Mouse (Mus musculus) megakaryocyte, embryonic 14.5 days (primary cell): Measurements from ENCODE around the gene Madcam1. TPM values are rescaled to one million over a fixed set of nuclear protein-coding genes. Genes with fewer than 3 reads are reported as not detected.

Experiments used
- H3K27me3 ChIP-seq: replicated peaks from 2 replicates; pipeline ENCODE3; 2012; ENCODE audit warnings: inconsistent platforms
- H3K36me3 ChIP-seq: replicated peaks from 2 replicates; pipeline ENCODE3; 2012; ENCODE audit warnings: low read length, inconsistent platforms, mixed read lengths
- H3K4me1 ChIP-seq: 2 replicates; pipeline ENCODE4 v1.6.1; 2012; ENCODE audit warnings: inconsistent platforms
- H3K4me3 ChIP-seq: replicated peaks from 2 replicates; pipeline ENCODE3; 2012; ENCODE audit warnings: moderate library complexity, mild to moderate bottlenecking, inconsistent platforms
- H3K9me3 ChIP-seq: 2 replicates; pipeline ENCODE4 v1.6.1; 2012; ENCODE audit warnings: inconsistent platforms
- FLI1 ChIP-seq: IDR thresholded peaks from 2 replicates; pipeline ENCODE4 v1.6.1; 2012; ENCODE audit warnings: low read length, inconsistent platforms, mixed read lengths
- GATA1 ChIP-seq: IDR thresholded peaks from 3 replicates; pipeline ENCODE4 v1.6.1; 2012; ENCODE audit warnings: mixed read lengths, low read length, inconsistent platforms, borderline replicate concordance
- polyA plus RNA-seq: library from polyadenylated mRNA; stranded (reverse); fragments of >175 nt; gene quantifications from 2 replicates; pipeline ENCODE4 v1.2.3, GENCODE M21; 2012; ENCODE audit warnings: low replicate concordance; ENCODE audit not compliant: insufficient read depth

Madcam1 gene
- polyA plus RNA-seq, 1 experiment = 0.78 TPM

GRCm38 (mm10) chr10:79707162-79707561 lies 42.8 kb downstream of the Madcam1 start:
- no peak for TF ChIP-seq GATA1
- TF ChIP-seq FLI1 = no peak

GRCm38 (mm10) chr10:79707759-79708158 lies 43.4 kb downstream of the Madcam1 start:
- Histone ChIP-seq H3K27me3 (no peaks in the 10 kb centered on the region), H3K4me3 (peak overlapping the region; percentile 98), H3K36me3 (peaks cover 63% of the 10 kb centered on the region), H3K4me1 (peaks cover 85% of the 10 kb centered on the region), H3K9me3 (no peaks in the 10 kb centered on the region)
- TF ChIP-seq GATA1 (no peak), FLI1 (no peak)

More at GRCm38 (mm10) chr10:79707162-79707561, 42.8 kb downstream of the Madcam1 start:
- Histone ChIP-seq H3K9me3 (no peaks in the 10 kb centered on the region), H3K27me3 (no peaks in the 10 kb centered on the region), H3K36me3 (peaks cover 62% of the 10 kb centered on the region), H3K4me1 (peaks cover 79% of the 10 kb centered on the region), H3K4me3 (peak overlapping the region; percentile 98)

- Histone ChIP-seq H3K9me3 (no peaks in the 10 kb centered on the region), H3K4me1 (peaks cover 91% of the 10 kb centered on the region), H3K4me3 (peak overlapping the region; percentile 69), H3K27me3 (no peaks in the 10 kb centered on the region), H3K36me3 (peaks cover 63% of the 10 kb centered on the region)
- TF ChIP-seq FLI1 (no peak), GATA1 (no peak)
Observed at GRCm38 (mm10) chr10:79708668-79709067, 44.3 kb downstream of the Madcam1 start.

- peaks cover 91% of the 10 kb centered on the region for H3K4me1 ChIP-seq
- TF ChIP-seq GATA1 (no peak), FLI1 (no peak)
- no peaks in the 10 kb centered on the region for H3K9me3 ChIP-seq
- peak overlapping the region; percentile 69 for H3K4me3 ChIP-seq
- H3K36me3 ChIP-seq = peaks cover 63% of the 10 kb centered on the region
- peaks cover 3% of the 10 kb centered on the region for H3K27me3 ChIP-seq
Observed at GRCm38 (mm10) chr10:79709307-79709706, 44.9 kb downstream of the Madcam1 start.

GRCm38 (mm10) chr10:79712029-79712428 lies 47.7 kb downstream of the Madcam1 start:
- no peaks in the 10 kb centered on the region for H3K9me3 ChIP-seq
- peaks cover 52% of the 10 kb centered on the region for H3K36me3 ChIP-seq
- no peak overlapping the region for H3K4me3 ChIP-seq
- no peak for TF ChIP-seq FLI1
- no peak for TF ChIP-seq GATA1
- H3K27me3 ChIP-seq = peaks cover 29% of the 10 kb centered on the region
- peaks cover 78% of the 10 kb centered on the region for H3K4me1 ChIP-seq

- H3K4me3 ChIP-seq = no peak overlapping the region
- H3K9me3 ChIP-seq = no peaks in the 10 kb centered on the region
- H3K36me3 ChIP-seq = peaks cover 46% of the 10 kb centered on the region
- peaks cover 78% of the 10 kb centered on the region for H3K4me1 ChIP-seq
- TF ChIP-seq GATA1 (no peak), FLI1 (no peak)
- H3K27me3 ChIP-seq = peaks cover 35% of the 10 kb centered on the region
Observed at GRCm38 (mm10) chr10:79712499-79713126, 48.3 kb downstream of the Madcam1 start.

GRCm38 (mm10) chr10:79713163-79713562 lies 48.8 kb downstream of the Madcam1 start:
- TF ChIP-seq GATA1 = no peak
- no peak for TF ChIP-seq FLI1
- Histone ChIP-seq H3K27me3 (peaks cover 40% of the 10 kb centered on the region), H3K4me1 (peaks cover 77% of the 10 kb centered on the region), H3K9me3 (0 out of 2 replicates have a peak, but pooled peaks cover under 1% of the 10 kb centered on the region), H3K36me3 (peaks cover 41% of the 10 kb centered on the region), H3K4me3 (no peak overlapping the region)

GRCm38 (mm10) chr10:79714996-79715395 lies 50.6 kb downstream of the Madcam1 start:
- Histone ChIP-seq H3K27me3 (peaks cover 58% of the 10 kb centered on the region), H3K36me3 (peaks cover 22% of the 10 kb centered on the region), H3K4me1 (peaks cover 58% of the 10 kb centered on the region), H3K9me3 (0 out of 2 replicates have a peak, but pooled peaks cover 3% of the 10 kb centered on the region), H3K4me3 (no peak overlapping the region)
- no peak for TF ChIP-seq GATA1
- TF ChIP-seq FLI1 = no peak

- Histone ChIP-seq H3K36me3 (peaks cover 8% of the 10 kb centered on the region), H3K27me3 (peaks cover 73% of the 10 kb centered on the region), H3K4me1 (peaks cover 44% of the 10 kb centered on the region), H3K4me3 (peak within 1 kb of the TSS; percentile 90), H3K9me3 (0 out of 2 replicates have a peak, but pooled peaks cover 3% of the 10 kb centered on the region)
- TF ChIP-seq FLI1 (no peak), GATA1 (no peak)
Observed at GRCm38 (mm10) chr10:79716254-79716987, 52.1 kb downstream of the Madcam1 start, which contains the start of gene Hcn2. Hcn2 (plus strand) TSS chr10:79716634.

- Histone ChIP-seq H3K27me3 (peaks cover 78% of the 10 kb centered on the region), H3K4me1 (peaks cover 39% of the 10 kb centered on the region), H3K36me3 (peaks cover 3% of the 10 kb centered on the region), H3K9me3 (0 out of 2 replicates have a peak, but pooled peaks cover 3% of the 10 kb centered on the region), H3K4me3 (peak overlapping the region; percentile 90)
- TF ChIP-seq GATA1 = no peak
- TF ChIP-seq FLI1 = no peak
Observed at GRCm38 (mm10) chr10:79716988-79717355, 52.6 kb downstream of the Madcam1 start.
